Mouse (Mus musculus) cortical plate, adult 2 months (tissue): Measurements from ENCODE around the gene Tbx2. TPM values are rescaled to one million over a fixed set of nuclear protein-coding genes. Genes with fewer than 3 reads are reported as not detected.

ENCODE experiments used
- H3K27ac ChIP-seq: fragments of 200-500 bp; 2 replicates; pipeline ENCODE4 v1.5.1; 2012; ENCODE audit warnings: low read length, control low read depth, inconsistent platforms; ENCODE audit not compliant: insufficient read depth
- H3K4me1 ChIP-seq: fragments of 200-500 bp; 2 replicates; pipeline ENCODE4 v1.6.1; 2011; ENCODE audit warnings: low read length; ENCODE audit not compliant: control insufficient read depth, insufficient read depth
- H3K4me3 ChIP-seq: fragments of 200-500 bp; 2 replicates; pipeline ENCODE4 v1.5.1; 2011; ENCODE audit warnings: mild to moderate bottlenecking, low read length, control low read depth; ENCODE audit not compliant: insufficient read depth
- CTCF ChIP-seq: fragments of 200-500 bp; IDR thresholded peaks from 2 replicates; pipeline ENCODE4 v1.5.1; 2011; ENCODE audit warnings: mild to moderate bottlenecking, control low read depth, low read length; ENCODE audit not compliant: insufficient read depth; ENCODE audit errors: extremely low read depth
- POLR2A ChIP-seq: fragments of 200-500 bp; IDR thresholded peaks from 2 replicates; pipeline ENCODE4 v1.6.1; 2011; ENCODE audit warnings: mild to moderate bottlenecking, low read length, control low read depth; ENCODE audit not compliant: insufficient read depth; ENCODE audit errors: extremely low read depth
- polyA plus RNA-seq: library from polyadenylated mRNA; depleted of rRNA; stranded (reverse); fragments of >200 nt; gene quantifications from 2 replicates; pipeline ENCODE4 v1.2.3, GENCODE M21; 2012

The Tbx2 gene
- polyA plus RNA-seq, 1 experiment: 2.7 TPM

GRCm38 (mm10) chr11:85834386-85834931 is 2.1 kb downstream of the Tbx2 start:
- TF ChIP-seq CTCF (no peak), POLR2A (no peak)
- H3K4me3 ChIP-seq: no peak overlapping the region
- H3K27ac ChIP-seq: no peak overlapping the region

GRCm38 (mm10) chr11:85835001-85835752 is 2.8 kb downstream of the Tbx2 start:
- Histone ChIP-seq H3K4me1 (no peaks in the 10 kb centered on the region), H3K27ac (no peak overlapping the region), H3K4me3 (no peak overlapping the region)
- TF ChIP-seq POLR2A (no peak), CTCF (no peak)

More at GRCm38 (mm10) chr11:85834386-85834931, 2.1 kb downstream of the Tbx2 start:
- H3K4me1 ChIP-seq: no peaks in the 10 kb centered on the region

- no peak overlapping the region for H3K4me3 ChIP-seq
- no peak overlapping the region for H3K27ac ChIP-seq
- TF ChIP-seq CTCF: no peak
- no peaks in the 10 kb centered on the region for H3K4me1 ChIP-seq
These were observed 3.6 kb downstream of the Tbx2 start for GRCm38 (mm10) chr11:85835753-85836522.

GRCm38 (mm10) chr11:85836523-85837290 is 4.4 kb downstream of the Tbx2 start:
- H3K4me3 ChIP-seq: no peak overlapping the region
- TF ChIP-seq CTCF (no peak), POLR2A (no peak)
- H3K27ac ChIP-seq: no peak overlapping the region
- H3K4me1 ChIP-seq: no peaks in the 10 kb centered on the region

- no peak for TF ChIP-seq CTCF
- no peak for TF ChIP-seq POLR2A
- H3K4me1 ChIP-seq: no peaks in the 10 kb centered on the region
- H3K4me3 ChIP-seq: no peak overlapping the region
- H3K27ac ChIP-seq: no peak overlapping the region
These were observed 4.9 kb downstream of the Tbx2 start for GRCm38 (mm10) chr11:85837291-85837647.

GRCm38 (mm10) chr11:85837648-85838423 is 5.5 kb downstream of the Tbx2 start:
- H3K4me3 ChIP-seq: no peak overlapping the region
- H3K27ac ChIP-seq: no peak overlapping the region
- TF ChIP-seq CTCF (no peak), POLR2A (no peak)

GRCm38 (mm10) chr11:85838424-85839257 is 6.3 kb downstream of the Tbx2 start:
- TF ChIP-seq CTCF (no peak), POLR2A (no peak)
- Histone ChIP-seq H3K4me1 (no peaks in the 10 kb centered on the region), H3K27ac (no peak overlapping the region), H3K4me3 (no peak overlapping the region)

More at GRCm38 (mm10) chr11:85837648-85838423, 5.5 kb downstream of the Tbx2 start:
- H3K4me1 ChIP-seq: no peaks in the 10 kb centered on the region
